Mouse (Mus musculus): ENCODE data around the gene Gm45194. TPM values are rescaled to one million over a fixed set of nuclear protein-coding genes. Genes with fewer than 3 reads are reported as not detected.

Gene Gm45194
- total and polyA plus RNA-seq, 2 experiments from 2014 or later, result not detected

GRCm38 (mm10) chrX:112255513-112255912 lies 364.3 kb downstream of the Gm45194 start:
- Histone ChIP-seq H3K9me3 (replicated peaks; ENCODE audit: control insufficient read depth, low read length) (no peaks in the 10 kb centered on the region), H3K4me3 (ENCODE audit: low read depth, low read length) (no peak overlapping the region), H3K27ac (ENCODE audit: low read depth) (no peak overlapping the region), H3K36me3 (replicated peaks; ENCODE audit: control insufficient read depth, insufficient read depth, low read length) (no peaks in the 10 kb centered on the region), H3K4me1 (ENCODE audit: control insufficient read depth, insufficient read depth) (no peaks in the 10 kb centered on the region), H3K27me3 (ENCODE audit: control insufficient read depth, insufficient read depth, low read length) (no peaks in the 10 kb centered on the region), H3K4me2 (ENCODE audit: low read depth, low read length) (no peak overlapping the region), H3K9ac (replicated peaks; ENCODE audit: low read depth, low read length) (no peak overlapping the region)
- ATAC-seq (ENCODE audit: insufficient read depth, low read depth) (0 out of 2 replicates have a peak, but pooled peaks have one; percentile 41), DNase-seq (ENCODE audit: low spot score) (no peak)
- TF ChIP-seq EP300 (IDR thresholded peaks at IDR 0.05; ENCODE audit: low read depth), result no peak
- no peak for TF ChIP-seq CTCF (IDR thresholded peaks at IDR 0.05; ENCODE audit: low read depth)
- WGBS, result 38% methylated on average over 2 of the region's 2 CpGs

- DNase-seq (ENCODE audit: low spot score) (no peak), ATAC-seq (ENCODE audit: insufficient read depth, low read depth) (no peak)
- Histone ChIP-seq H3K4me2 (ENCODE audit: low read depth, low read length) (no peak overlapping the region), H3K27ac (ENCODE audit: low read depth) (no peak overlapping the region), H3K36me3 (replicated peaks; ENCODE audit: control insufficient read depth, insufficient read depth, low read length) (no peaks in the 10 kb centered on the region), H3K4me1 (ENCODE audit: control insufficient read depth, insufficient read depth) (no peaks in the 10 kb centered on the region), H3K9me3 (replicated peaks; ENCODE audit: control insufficient read depth, low read length) (no peaks in the 10 kb centered on the region), H3K4me3 (ENCODE audit: low read depth, low read length) (no peak overlapping the region), H3K9ac (replicated peaks; ENCODE audit: low read depth, low read length) (no peak overlapping the region), H3K27me3 (ENCODE audit: control insufficient read depth, insufficient read depth, low read length) (no peaks in the 10 kb centered on the region)
- TF ChIP-seq CTCF (IDR thresholded peaks at IDR 0.05; ENCODE audit: low read depth), result no peak
- no peak for TF ChIP-seq EP300 (IDR thresholded peaks at IDR 0.05; ENCODE audit: low read depth)
- WGBS, result 67% methylated on average over 1 of the region's 1 CpGs
Observed at GRCm38 (mm10) chrX:112273550-112273949, 382.4 kb downstream of the Gm45194 start.

Other genes starting within 250 kb of the Gm45194 start
- 0.84 and 1.0 TPM in 2 replicates for gene Hdx, start 194.3 kb upstream of the Gm45194 start, total RNA-seq (2014; rRNA removed; ENCODE audit: low replicate concordance)
- gene Hdx, start 194.3 kb upstream of the Gm45194 start, polyA plus RNA-seq (2015; fragmentation: Nextera tagmentation; extraction: Ambion mirVana), result 0.19 and 0.27 TPM in 2 replicates
- gene Tex16, start 119.6 kb downstream of the Gm45194 start, total RNA-seq (2014; rRNA removed; ENCODE audit: low replicate concordance), result not detected in 2 replicates
- gene Tex16, start 119.6 kb downstream of the Gm45194 start, polyA plus RNA-seq (2015; fragmentation: Nextera tagmentation; extraction: Ambion mirVana), result 0.12 TPM in 1 of 2 replicates, not detected in the other

Data from heart, postnatal 0 days (tissue).